Mouse (Mus musculus): ENCODE measurements around the gene Qpctl. TPM values are rescaled to one million over a fixed set of nuclear protein-coding genes. Genes with fewer than 3 reads are reported as not detected.
A peak's percentile ranks its signal among the peaks of the same experiment; 100 is the strongest.

Gene Qpctl
- polyA plus RNA-seq, 1 experiment from 2014 or later = 12.8 TPM

- H3K36me3 ChIP-seq (ENCODE audit: control insufficient read depth, insufficient read depth, low read length) = no peaks in the 10 kb centered on the region
- H3K27ac ChIP-seq (ENCODE audit: low read depth, low read length) = no peak overlapping the region
- H3K4me1 ChIP-seq (ENCODE audit: control insufficient read depth, insufficient read depth, low read length) = peaks cover 22% of the 10 kb centered on the region
- H3K4me2 ChIP-seq (replicated peaks; ENCODE audit: low read depth, low read length) = no peak overlapping the region
- H3K4me3 ChIP-seq (ENCODE audit: low read length) = no peak overlapping the region
- no peak overlapping the region for H3K9ac ChIP-seq (ENCODE audit: low read depth, low read length)
- no peaks in the 10 kb centered on the region; the same call in 1 of the 2 replicates for H3K27me3 ChIP-seq (ENCODE audit: control insufficient read depth, insufficient read depth, low read length)
- 58% methylated on average over 10 of the region's 10 CpGs for WGBS
- no peaks in the 10 kb centered on the region for H3K9me3 ChIP-seq (ENCODE audit: control insufficient read depth, low read length)
- no peak for ATAC-seq (ENCODE audit: low FRiP score, low TSS enrichment)
Measured at GRCm38 (mm10) chr7:19169506-19169905, 20.4 kb upstream of the Qpctl start.

GRCm38 (mm10) chr7:19166990-19167389, 17.9 kb upstream of the Qpctl start:
- no peak for ATAC-seq (ENCODE audit: low FRiP score, low TSS enrichment)
- Histone ChIP-seq H3K4me3 (ENCODE audit: low read length) (no peak overlapping the region), H3K9me3 (ENCODE audit: control insufficient read depth, low read length) (no peaks in the 10 kb centered on the region), H3K4me1 (ENCODE audit: control insufficient read depth, insufficient read depth, low read length) (peaks cover 21% of the 10 kb centered on the region; the same call in 1 of the 2 replicates), H3K4me2 (replicated peaks; ENCODE audit: low read depth, low read length) (no peak overlapping the region), H3K27ac (ENCODE audit: low read depth, low read length) (no peak overlapping the region), H3K36me3 (ENCODE audit: control insufficient read depth, insufficient read depth, low read length) (no peaks in the 10 kb centered on the region), H3K27me3 (ENCODE audit: control insufficient read depth, insufficient read depth, low read length) (no peaks in the 10 kb centered on the region; the same call in 1 of the 2 replicates), H3K9ac (ENCODE audit: low read depth, low read length) (no peak overlapping the region)
- WGBS = 82% methylated on average over 3 of the region's 3 CpGs

DNA sequence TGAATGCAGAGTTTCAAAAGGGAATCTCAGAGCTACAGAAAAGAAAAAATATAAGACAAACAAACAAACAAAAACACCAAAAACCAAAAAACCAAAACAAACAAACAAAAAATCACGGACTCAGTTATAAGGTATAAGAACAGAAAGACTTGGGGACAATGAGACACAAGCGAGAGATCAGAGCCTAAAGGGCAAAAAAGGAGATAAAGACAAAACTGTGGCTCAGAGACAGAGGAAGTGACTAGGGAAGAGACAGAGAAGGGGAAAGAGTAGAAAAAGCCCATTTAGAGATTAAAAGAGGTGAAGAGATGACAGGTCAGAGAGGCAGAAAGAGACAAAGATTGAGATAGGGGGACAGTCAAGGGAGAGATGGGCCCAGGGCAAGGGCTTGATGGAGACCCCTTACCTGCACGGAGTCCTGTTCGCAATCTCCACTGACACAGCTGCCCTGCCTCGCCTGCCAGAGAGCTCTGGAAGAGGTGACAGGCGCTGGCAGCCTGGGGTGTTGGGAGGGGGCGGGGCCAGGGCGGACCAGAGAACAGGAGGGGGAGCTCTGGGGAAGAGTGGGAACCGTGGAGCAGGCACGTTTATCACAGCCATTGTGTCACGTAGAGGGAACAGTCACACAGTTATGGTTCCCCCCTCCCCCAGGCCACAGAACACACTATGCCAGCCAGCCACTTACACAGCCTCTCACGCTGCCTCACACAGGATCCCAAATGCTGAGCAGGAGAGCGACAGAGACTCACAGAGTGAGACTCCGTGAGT, 16.7 kb upstream of the Qpctl start, which contains the start of gene Gipr:
Gene Gipr, minus strand, starts transcription at position 472 of the 768 bp plus-strand sequence.
- 13% methylated on average over 14 of the region's 14 CpGs for WGBS
- Histone ChIP-seq H3K4me1 (ENCODE audit: control insufficient read depth, insufficient read depth, low read length) (peaks cover 17% of the 10 kb centered on the region; the same call in 1 of the 2 replicates), H3K4me2 (replicated peaks; ENCODE audit: low read depth, low read length) (peak within 1 kb of the TSS; percentile 31; the same call in 1 of the 2 replicates), H3K27me3 (ENCODE audit: control insufficient read depth, insufficient read depth, low read length) (no peaks in the 10 kb centered on the region; the same call in 1 of the 2 replicates), H3K9ac (ENCODE audit: low read depth, low read length) (no peak within 1 kb of the TSS), H3K36me3 (ENCODE audit: control insufficient read depth, insufficient read depth, low read length) (no peaks in the 10 kb centered on the region), H3K27ac (ENCODE audit: low read depth, low read length) (no peak within 1 kb of the TSS), H3K4me3 (ENCODE audit: low read length) (0 out of 2 replicates have a peak within 1 kb of the TSS, but pooled peaks have one; percentile 12), H3K9me3 (ENCODE audit: control insufficient read depth, low read length) (no peaks in the 10 kb centered on the region)
- ATAC-seq (ENCODE audit: low FRiP score, low TSS enrichment) = no peak

- H3K4me1 ChIP-seq (ENCODE audit: control insufficient read depth, insufficient read depth, low read length) = peaks cover 23% of the 10 kb centered on the region; the same call in 1 of the 2 replicates
- no peaks in the 10 kb centered on the region for H3K9me3 ChIP-seq (ENCODE audit: control insufficient read depth, low read length)
- peak overlapping the region; percentile 31; the same call in 1 of the 2 replicates for H3K4me2 ChIP-seq (replicated peaks; ENCODE audit: low read depth, low read length)
- H3K9ac ChIP-seq (ENCODE audit: low read depth, low read length) = no peak overlapping the region
- ATAC-seq (ENCODE audit: low FRiP score, low TSS enrichment) = no peak; the same call in 1 of the 2 replicates
- WGBS = 2% methylated on average over 13 of the region's 13 CpGs
- no peak overlapping the region for H3K27ac ChIP-seq (ENCODE audit: low read depth, low read length)
- H3K36me3 ChIP-seq (ENCODE audit: control insufficient read depth, insufficient read depth, low read length) = no peaks in the 10 kb centered on the region
- 0 out of 2 replicates have a peak overlapping the region, but pooled peaks have one; percentile 12 for H3K4me3 ChIP-seq (ENCODE audit: low read length)
- H3K27me3 ChIP-seq (ENCODE audit: control insufficient read depth, insufficient read depth, low read length) = no peaks in the 10 kb centered on the region; the same call in 1 of the 2 replicates
Measured at GRCm38 (mm10) chr7:19164978-19165377, 15.9 kb upstream of the Qpctl start.

DNA sequence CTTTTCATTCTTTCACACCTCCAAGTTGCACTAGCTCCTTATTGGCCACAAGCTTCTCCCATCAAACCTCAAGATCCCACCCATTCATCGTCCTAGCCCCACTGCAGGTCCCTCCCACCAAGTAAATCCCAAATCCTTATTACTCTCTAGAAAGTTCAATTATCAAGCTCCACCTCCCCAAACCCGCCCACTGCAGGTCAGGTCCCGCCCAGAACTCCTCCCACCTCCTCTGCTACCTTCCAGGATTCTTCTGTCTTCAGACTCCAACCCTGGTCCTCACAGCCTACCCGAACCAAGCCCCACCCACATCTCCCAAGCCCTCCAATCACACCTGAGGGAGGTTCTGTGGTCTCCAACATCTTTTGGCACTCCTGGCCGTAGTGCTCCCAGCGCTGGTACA, 15.1 kb upstream of the Qpctl start:
- WGBS = 0% methylated on average over 6 of the region's 6 CpGs
- peaks cover 7% of the 10 kb centered on the region for H3K27me3 ChIP-seq (ENCODE audit: control insufficient read depth, insufficient read depth, low read length)
- H3K27ac ChIP-seq (ENCODE audit: low read depth, low read length) = no peak overlapping the region
- no peaks in the 10 kb centered on the region for H3K9me3 ChIP-seq (ENCODE audit: control insufficient read depth, low read length)
- ATAC-seq (ENCODE audit: low FRiP score, low TSS enrichment) = peak; percentile 65
- H3K4me3 ChIP-seq (ENCODE audit: low read length) = peak overlapping the region; percentile 12; the same call in 1 of the 2 replicates
- H3K36me3 ChIP-seq (ENCODE audit: control insufficient read depth, insufficient read depth, low read length) = no peaks in the 10 kb centered on the region
- no peak overlapping the region for H3K9ac ChIP-seq (ENCODE audit: low read depth, low read length)
- H3K4me2 ChIP-seq (replicated peaks; ENCODE audit: low read depth, low read length) = peak overlapping the region; percentile 31
- peaks cover 27% of the 10 kb centered on the region; the same call in 1 of the 2 replicates for H3K4me1 ChIP-seq (ENCODE audit: control insufficient read depth, insufficient read depth, low read length)

DNA sequence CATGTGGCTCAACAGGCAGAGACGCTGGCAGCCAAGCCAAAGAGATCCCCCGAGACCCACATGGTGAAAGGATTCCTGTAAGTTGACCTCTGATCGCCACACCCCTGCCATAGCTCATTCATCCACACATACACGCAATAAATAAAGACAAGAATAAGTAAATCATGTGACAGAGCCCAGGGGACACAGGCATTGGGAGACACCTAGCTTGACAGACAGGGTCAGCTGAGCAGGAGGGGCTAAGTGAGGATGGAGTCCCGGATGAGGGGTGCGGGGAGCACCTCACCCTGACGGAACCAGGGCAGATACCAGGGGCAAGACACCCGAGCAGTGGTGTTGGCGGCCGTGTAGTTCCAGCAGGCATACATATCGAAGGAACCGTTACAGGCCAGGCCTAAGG, 14.7 kb upstream of the Qpctl start:
- Histone ChIP-seq H3K36me3 (ENCODE audit: control insufficient read depth, insufficient read depth, low read length) (no peaks in the 10 kb centered on the region), H3K9ac (ENCODE audit: low read depth, low read length) (no peak overlapping the region), H3K4me2 (replicated peaks; ENCODE audit: low read depth, low read length) (peak overlapping the region; percentile 31), H3K27ac (ENCODE audit: low read depth, low read length) (no peak overlapping the region), H3K9me3 (ENCODE audit: control insufficient read depth, low read length) (no peaks in the 10 kb centered on the region), H3K27me3 (ENCODE audit: control insufficient read depth, insufficient read depth, low read length) (peaks cover 8% of the 10 kb centered on the region), H3K4me3 (ENCODE audit: low read length) (no peak overlapping the region; the same call in 1 of the 2 replicates), H3K4me1 (ENCODE audit: control insufficient read depth, insufficient read depth, low read length) (peaks cover 27% of the 10 kb centered on the region; the same call in 1 of the 2 replicates)
- WGBS = 21% methylated on average over 12 of the region's 12 CpGs
- ATAC-seq (ENCODE audit: low FRiP score, low TSS enrichment) = peak; percentile 22; the same call in 1 of the 2 replicates

DNA sequence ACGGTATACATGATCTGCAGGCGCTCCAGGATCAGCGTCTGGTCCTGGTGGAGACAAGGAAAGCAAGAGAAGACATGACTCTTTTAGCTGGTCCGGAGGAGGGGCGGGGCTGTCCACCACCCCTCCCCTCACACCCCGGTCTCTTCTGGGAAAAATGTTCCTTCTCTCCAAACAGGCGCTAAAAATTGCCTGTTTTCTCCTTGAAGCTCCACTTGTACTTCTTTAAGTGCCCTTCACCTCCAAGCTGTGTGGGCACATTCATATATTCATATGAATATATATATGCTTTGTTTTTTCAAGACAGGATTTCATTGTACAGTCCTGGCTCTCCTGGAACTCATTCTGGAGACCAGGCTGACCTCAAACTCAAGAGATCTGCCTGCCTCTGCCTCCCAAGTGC, 13.8 kb upstream of the Qpctl start:
- WGBS = 71% methylated on average over 7 of the region's 7 CpGs
- Histone ChIP-seq H3K9ac (ENCODE audit: low read depth, low read length) (no peak overlapping the region), H3K36me3 (ENCODE audit: control insufficient read depth, insufficient read depth, low read length) (no peaks in the 10 kb centered on the region), H3K4me3 (ENCODE audit: low read length) (no peak overlapping the region), H3K4me2 (replicated peaks; ENCODE audit: low read depth, low read length) (no peak overlapping the region), H3K27me3 (ENCODE audit: control insufficient read depth, insufficient read depth, low read length) (peaks cover 8% of the 10 kb centered on the region), H3K4me1 (ENCODE audit: control insufficient read depth, insufficient read depth, low read length) (peaks cover 27% of the 10 kb centered on the region; the same call in 1 of the 2 replicates), H3K27ac (ENCODE audit: low read depth, low read length) (no peak overlapping the region), H3K9me3 (ENCODE audit: control insufficient read depth, low read length) (no peaks in the 10 kb centered on the region)
- no peak for ATAC-seq (ENCODE audit: low FRiP score, low TSS enrichment)

GRCm38 (mm10) chr7:19160115-19160514, 11.0 kb upstream of the Qpctl start:
- H3K27me3 ChIP-seq (ENCODE audit: control insufficient read depth, insufficient read depth, low read length) = peaks cover 8% of the 10 kb centered on the region
- no peaks in the 10 kb centered on the region for H3K36me3 ChIP-seq (ENCODE audit: control insufficient read depth, insufficient read depth, low read length)
- H3K4me3 ChIP-seq (ENCODE audit: low read length) = peak overlapping the region; percentile 42
- peak overlapping the region; percentile 78 for H3K4me2 ChIP-seq (replicated peaks; ENCODE audit: low read depth, low read length)
- H3K9ac ChIP-seq (ENCODE audit: low read depth, low read length) = peak overlapping the region; percentile 61; the same call in 1 of the 2 replicates
- peak; percentile 38 for ATAC-seq (ENCODE audit: low FRiP score, low TSS enrichment)
- H3K9me3 ChIP-seq (ENCODE audit: control insufficient read depth, low read length) = no peaks in the 10 kb centered on the region
- 1% methylated on average over 20 of the region's 20 CpGs for WGBS
- H3K4me1 ChIP-seq (ENCODE audit: control insufficient read depth, insufficient read depth, low read length) = peaks cover 30% of the 10 kb centered on the region; the same call in 1 of the 2 replicates
- H3K27ac ChIP-seq (ENCODE audit: low read depth, low read length) = no peak overlapping the region

GRCm38 (mm10) chr7:19159411-19159810, 10.3 kb upstream of the Qpctl start:
- no peak for ATAC-seq (ENCODE audit: low FRiP score, low TSS enrichment)
- no peak overlapping the region for H3K9ac ChIP-seq (ENCODE audit: low read depth, low read length)
- H3K27ac ChIP-seq (ENCODE audit: low read depth, low read length) = no peak overlapping the region
- H3K9me3 ChIP-seq (ENCODE audit: control insufficient read depth, low read length) = no peaks in the 10 kb centered on the region
- H3K4me2 ChIP-seq (replicated peaks; ENCODE audit: low read depth, low read length) = peak overlapping the region; percentile 78
- H3K4me1 ChIP-seq (ENCODE audit: control insufficient read depth, insufficient read depth, low read length) = peaks cover 23% of the 10 kb centered on the region; the same call in 1 of the 2 replicates
- peaks cover 3% of the 10 kb centered on the region; the same call in 1 of the 2 replicates for H3K36me3 ChIP-seq (ENCODE audit: control insufficient read depth, insufficient read depth, low read length)
- 12% methylated on average over 18 of the region's 18 CpGs for whole genome bisulfite sequencing
- H3K4me3 ChIP-seq (ENCODE audit: low read length) = peak overlapping the region; percentile 42
- H3K27me3 ChIP-seq (ENCODE audit: control insufficient read depth, insufficient read depth, low read length) = peaks cover 8% of the 10 kb centered on the region

All from kidney, embryonic 14.5 days (tissue).